Mouse (Mus musculus): ENCODE data around the gene Zfp992. TPM values are rescaled to one million over a fixed set of nuclear protein-coding genes. Genes with fewer than 3 reads are reported as not detected.
"Not testable (repeated sequence)": the region's sequence is repeated elsewhere in the genome, so short reads cannot be mapped to it uniquely, and the experiment has no call there.

Zfp992 gene
- polyA plus RNA-seq, 1 experiment from 2014 or later = 4.0 TPM

GRCm38 (mm10) chr4:146482546-146482945 lies 33.7 kb downstream of the Zfp992 start:
- peaks cover 45% of the 10 kb centered on the region for H3K9me3 ChIP-seq (ENCODE audit: control insufficient read depth, low read length)
- not testable (repeated sequence) for H3K4me3 ChIP-seq (ENCODE audit: low read depth, low read length); H3K4me1 ChIP-seq (replicated peaks; ENCODE audit: control insufficient read depth, insufficient read depth, low read length); H3K9ac ChIP-seq (ENCODE audit: low read length); H3K27me3 ChIP-seq (ENCODE audit: control insufficient read depth, insufficient read depth, low read length); DNase-seq (ENCODE audit: low spot score); H3K27ac ChIP-seq (ENCODE audit: low read depth, low read length); ATAC-seq (replicated peaks; ENCODE audit: low FRiP score); H3K36me3 ChIP-seq (ENCODE audit: control insufficient read depth, insufficient read depth, low read length); H3K4me2 ChIP-seq (ENCODE audit: low read depth, low read length, severe bottlenecking)
- WGBS = 88% methylated on average over 10 of the region's 10 CpGs

GRCm38 (mm10) chr4:146483571-146484280 lies 34.9 kb downstream of the Zfp992 start:
- H3K27me3 ChIP-seq (ENCODE audit: control insufficient read depth, insufficient read depth, low read length); H3K9ac ChIP-seq (ENCODE audit: low read length); H3K36me3 ChIP-seq (ENCODE audit: control insufficient read depth, insufficient read depth, low read length); H3K4me1 ChIP-seq (replicated peaks; ENCODE audit: control insufficient read depth, insufficient read depth, low read length); H3K4me2 ChIP-seq (ENCODE audit: low read depth, low read length, severe bottlenecking); H3K4me3 ChIP-seq (ENCODE audit: low read depth, low read length); H3K27ac ChIP-seq (ENCODE audit: low read depth, low read length): not testable (repeated sequence)
- DNase-seq (ENCODE audit: low spot score) = peak; percentile 61
- 75% methylated on average over 13 of the region's 13 CpGs for WGBS
- peaks cover 42% of the 10 kb centered on the region for H3K9me3 ChIP-seq (ENCODE audit: control insufficient read depth, low read length)
- ATAC-seq (replicated peaks; ENCODE audit: low FRiP score) = peak; percentile 47

GRCm38 (mm10) chr4:146484676-146485075 lies 35.9 kb downstream of the Zfp992 start:
- H3K4me2 ChIP-seq (ENCODE audit: low read depth, low read length, severe bottlenecking); H3K27me3 ChIP-seq (ENCODE audit: control insufficient read depth, insufficient read depth, low read length); DNase-seq (ENCODE audit: low spot score); H3K27ac ChIP-seq (ENCODE audit: low read depth, low read length); H3K4me3 ChIP-seq (ENCODE audit: low read depth, low read length); ATAC-seq (replicated peaks; ENCODE audit: low FRiP score); H3K9ac ChIP-seq (ENCODE audit: low read length); H3K4me1 ChIP-seq (replicated peaks; ENCODE audit: control insufficient read depth, insufficient read depth, low read length); H3K36me3 ChIP-seq (ENCODE audit: control insufficient read depth, insufficient read depth, low read length): not testable (repeated sequence)
- H3K9me3 ChIP-seq (ENCODE audit: control insufficient read depth, low read length) = peaks cover 45% of the 10 kb centered on the region

GRCm38 (mm10) chr4:146485183-146485939 lies 36.5 kb downstream of the Zfp992 start:
- not testable (repeated sequence) for H3K27ac ChIP-seq (ENCODE audit: low read depth, low read length); H3K36me3 ChIP-seq (ENCODE audit: control insufficient read depth, insufficient read depth, low read length); H3K9ac ChIP-seq (ENCODE audit: low read length); H3K4me3 ChIP-seq (ENCODE audit: low read depth, low read length); ATAC-seq (replicated peaks; ENCODE audit: low FRiP score); H3K4me1 ChIP-seq (replicated peaks; ENCODE audit: control insufficient read depth, insufficient read depth, low read length); DNase-seq (ENCODE audit: low spot score); H3K4me2 ChIP-seq (ENCODE audit: low read depth, low read length, severe bottlenecking); H3K27me3 ChIP-seq (ENCODE audit: control insufficient read depth, insufficient read depth, low read length)
- peaks cover 44% of the 10 kb centered on the region for H3K9me3 ChIP-seq (ENCODE audit: control insufficient read depth, low read length)
- 77% methylated on average over 6 of the region's 6 CpGs for WGBS

GRCm38 (mm10) chr4:146486753-146487152 lies 37.9 kb downstream of the Zfp992 start:
- H3K4me2 ChIP-seq (ENCODE audit: low read depth, low read length, severe bottlenecking); H3K4me3 ChIP-seq (ENCODE audit: low read depth, low read length); DNase-seq (ENCODE audit: low spot score); H3K4me1 ChIP-seq (replicated peaks; ENCODE audit: control insufficient read depth, insufficient read depth, low read length); H3K27ac ChIP-seq (ENCODE audit: low read depth, low read length); H3K36me3 ChIP-seq (ENCODE audit: control insufficient read depth, insufficient read depth, low read length); H3K27me3 ChIP-seq (ENCODE audit: control insufficient read depth, insufficient read depth, low read length); H3K9ac ChIP-seq (ENCODE audit: low read length): not testable (repeated sequence)
- peaks cover 36% of the 10 kb centered on the region for H3K9me3 ChIP-seq (ENCODE audit: control insufficient read depth, low read length)
- peak; percentile 39 for ATAC-seq (replicated peaks; ENCODE audit: low FRiP score)
- 79% methylated on average over 1 of the region's 1 CpGs for WGBS

- H3K27ac ChIP-seq (ENCODE audit: low read depth, low read length); H3K36me3 ChIP-seq (ENCODE audit: control insufficient read depth, insufficient read depth, low read length); H3K4me2 ChIP-seq (ENCODE audit: low read depth, low read length, severe bottlenecking); H3K4me1 ChIP-seq (replicated peaks; ENCODE audit: control insufficient read depth, insufficient read depth, low read length); ATAC-seq (replicated peaks; ENCODE audit: low FRiP score); H3K27me3 ChIP-seq (ENCODE audit: control insufficient read depth, insufficient read depth, low read length); DNase-seq (ENCODE audit: low spot score); H3K9ac ChIP-seq (ENCODE audit: low read length); H3K4me3 ChIP-seq (ENCODE audit: low read depth, low read length): not testable (repeated sequence)
- H3K9me3 ChIP-seq (ENCODE audit: control insufficient read depth, low read length) = peaks cover 35% of the 10 kb centered on the region
- 77% methylated on average over 4 of the region's 4 CpGs for WGBS
Observed at GRCm38 (mm10) chr4:146489196-146489595, 40.4 kb downstream of the Zfp992 start.

GRCm38 (mm10) chr4:146491993-146492392 lies 43.2 kb downstream of the Zfp992 start:
- 82% methylated on average over 1 of the region's 1 CpGs for WGBS
- H3K9me3 ChIP-seq (ENCODE audit: control insufficient read depth, low read length) = peaks cover 29% of the 10 kb centered on the region
- DNase-seq (ENCODE audit: low spot score); H3K4me1 ChIP-seq (replicated peaks; ENCODE audit: control insufficient read depth, insufficient read depth, low read length); H3K27ac ChIP-seq (ENCODE audit: low read depth, low read length); H3K4me3 ChIP-seq (ENCODE audit: low read depth, low read length); H3K27me3 ChIP-seq (ENCODE audit: control insufficient read depth, insufficient read depth, low read length); H3K4me2 ChIP-seq (ENCODE audit: low read depth, low read length, severe bottlenecking); H3K9ac ChIP-seq (ENCODE audit: low read length); ATAC-seq (replicated peaks; ENCODE audit: low FRiP score); H3K36me3 ChIP-seq (ENCODE audit: control insufficient read depth, insufficient read depth, low read length): not testable (repeated sequence)

- H3K27me3 ChIP-seq (ENCODE audit: control insufficient read depth, insufficient read depth, low read length) = no peaks in the 10 kb centered on the region
- no peak overlapping the region for H3K4me3 ChIP-seq (ENCODE audit: low read depth, low read length)
- DNase-seq (ENCODE audit: low spot score) = no peak
- H3K36me3 ChIP-seq (ENCODE audit: control insufficient read depth, insufficient read depth, low read length) = no peaks in the 10 kb centered on the region
- H3K9ac ChIP-seq (ENCODE audit: low read length) = no peak overlapping the region
- H3K27ac ChIP-seq (ENCODE audit: low read depth, low read length) = no peak overlapping the region
- no peak for ATAC-seq (replicated peaks; ENCODE audit: low FRiP score)
- H3K9me3 ChIP-seq (ENCODE audit: control insufficient read depth, low read length) = peaks cover 29% of the 10 kb centered on the region
- H3K4me2 ChIP-seq (ENCODE audit: low read depth, low read length, severe bottlenecking) = no peak overlapping the region
- H3K4me1 ChIP-seq (replicated peaks; ENCODE audit: control insufficient read depth, insufficient read depth, low read length) = no peaks in the 10 kb centered on the region
Observed at GRCm38 (mm10) chr4:146492439-146492838, 43.6 kb downstream of the Zfp992 start.
